Mouse (Mus musculus) hindbrain, embryonic 11.5 days (tissue): Measurements from ENCODE around the gene 5730522E02Rik. TPM values are rescaled to one million over a fixed set of nuclear protein-coding genes. Genes with fewer than 3 reads are reported as not detected.

Experiments used
- ATAC-seq: fragments of 200-750 bp; cut with Nextera tagmentation; 2 replicates; pipeline ENCODE4 v1.8.0; 2017; ENCODE audit warnings: mild to moderate bottlenecking, moderate TSS enrichment, moderate library complexity; ENCODE audit not compliant: low FRiP score
- DNase-seq: peaks from one replicate; pipeline ENCODE4 v3.0.0-alpha.2; 2015; ENCODE audit warnings: low spot score
- H3K27ac ChIP-seq: fragments of 300-500 bp; sonication (generic); 2 replicates; pipeline ENCODE4 v1.5.1; 2014; ENCODE audit warnings: mild to moderate bottlenecking, low read depth, low read length
- H3K27me3 ChIP-seq: fragments of 300-500 bp; sonication (generic); 2 replicates; pipeline ENCODE4 v1.6.1; 2014; ENCODE audit warnings: mild to moderate bottlenecking, low read length, moderate library complexity, mixed read lengths; ENCODE audit not compliant: control insufficient read depth, insufficient read depth
- H3K36me3 ChIP-seq: fragments of 300-500 bp; sonication (generic); 2 replicates; pipeline ENCODE4 v1.6.1; 2014; ENCODE audit warnings: mild to moderate bottlenecking, low read length, moderate library complexity, mixed read lengths; ENCODE audit not compliant: control insufficient read depth, insufficient read depth
- H3K4me1 ChIP-seq: fragments of 300-500 bp; sonication (generic); replicated peaks from 2 replicates; pipeline ENCODE4 v1.6.1; 2014; ENCODE audit warnings: low read length, mixed read lengths; ENCODE audit not compliant: control insufficient read depth, insufficient read depth
- H3K4me2 ChIP-seq: fragments of 300-500 bp; sonication (generic); replicated peaks from 2 replicates; pipeline ENCODE4 v1.6.1; 2014; ENCODE audit warnings: mild to moderate bottlenecking, low read depth, low read length
- H3K4me3 ChIP-seq: fragments of 300-500 bp; sonication (generic); 2 replicates; pipeline ENCODE4 v1.5.1; 2014; ENCODE audit warnings: low read depth, low read length
- H3K9ac ChIP-seq: fragments of 300-500 bp; sonication (generic); 2 replicates; pipeline ENCODE4 v1.6.1; 2014; ENCODE audit warnings: low read depth, low read length
- H3K9me3 ChIP-seq: fragments of 300-500 bp; sonication (generic); 2 replicates; pipeline ENCODE4 v1.6.1; 2016; ENCODE audit warnings: low read length; ENCODE audit not compliant: control insufficient read depth
- WGBS: fragments of 180-500 bp; shearing (Covaris S2); extraction: QIAGEN DNeasy Blood & Tissue Kit; methylation state at CpG from one replicate; pipeline ENCODE4 v1.1.7; 2014; 5-methylcytosine and 5-hydroxymethylcytosine counted together
- polyA plus RNA-seq: library from polyadenylated mRNA; unstranded; fragments of >200 nt; fragmentation: Nextera tagmentation; extraction: Ambion mirVana; gene quantifications from 2 replicates; pipeline ENCODE4 v1.2.1, GENCODE M21; 2014

Gene 5730522E02Rik
- polyA plus RNA-seq, 1 experiment from 2014 or later, result 8.0 TPM

DNA sequence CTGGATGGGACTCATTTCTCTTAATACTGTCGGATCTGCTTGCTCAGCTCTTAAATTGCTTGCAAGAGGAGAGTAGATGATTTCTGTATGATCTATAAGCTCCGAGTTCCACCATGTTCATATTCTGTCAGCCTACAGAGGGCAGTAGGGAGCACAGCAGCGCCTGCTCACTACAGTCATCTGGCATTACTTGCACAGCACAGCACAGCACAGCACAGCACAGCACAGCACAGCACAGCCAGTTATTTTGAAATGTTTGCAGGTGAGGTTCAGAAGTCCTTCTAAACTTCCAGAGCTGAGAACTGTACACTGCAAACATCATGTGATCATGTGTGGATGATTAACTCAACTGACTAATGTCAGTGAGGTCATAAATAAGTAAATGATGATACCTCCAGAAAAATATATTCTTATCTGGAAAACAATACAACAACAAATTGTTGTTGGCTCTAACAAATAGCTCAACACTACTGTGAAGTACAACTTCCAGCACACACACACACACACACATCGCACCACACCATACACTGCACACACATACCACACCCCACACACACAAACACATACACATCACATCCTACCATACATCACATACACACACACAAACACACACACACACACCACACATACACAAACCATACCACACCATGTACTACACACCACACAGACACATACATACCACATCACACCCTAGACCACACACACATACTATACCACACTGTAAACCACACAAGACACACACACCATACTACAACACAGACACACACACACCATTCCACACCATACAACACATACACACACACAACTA is 9.4 kb downstream of the 5730522E02Rik start:
- H3K36me3 ChIP-seq, result no peaks in the 10 kb centered on the region
- DNase-seq, result peak; percentile 70
- WGBS, result 58% methylated on average over 4 of the region's 4 CpGs
- no peaks in the 10 kb centered on the region for H3K27me3 ChIP-seq
- H3K9me3 ChIP-seq, result no peaks in the 10 kb centered on the region
- ATAC-seq, result peak; percentile 67
- no peak overlapping the region for H3K27ac ChIP-seq
- H3K4me3 ChIP-seq, result no peak overlapping the region
- no peak overlapping the region for H3K4me2 ChIP-seq
- no peaks in the 10 kb centered on the region for H3K4me1 ChIP-seq
- no peak overlapping the region for H3K9ac ChIP-seq

DNA sequence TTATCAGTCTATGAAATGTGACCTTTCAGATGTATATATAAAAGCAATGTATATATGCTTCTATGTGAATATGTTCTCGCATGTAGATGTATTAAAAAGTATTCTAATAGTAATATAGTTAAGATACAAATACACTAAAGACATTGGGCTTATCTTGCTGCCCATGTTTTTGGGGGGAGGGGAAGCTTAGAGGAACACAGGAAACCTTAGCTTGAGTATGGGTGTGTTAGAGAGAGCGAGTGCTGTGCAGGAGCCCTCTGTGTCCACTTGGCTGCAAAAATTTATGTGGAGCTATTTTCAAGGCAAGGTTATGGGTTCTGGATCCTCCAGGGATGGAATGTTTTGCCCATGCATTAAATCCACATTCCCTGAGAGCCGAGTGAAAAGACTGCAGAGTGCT is 15.1 kb downstream of the 5730522E02Rik start:
- H3K36me3 ChIP-seq, result no peaks in the 10 kb centered on the region
- no peak overlapping the region for H3K9ac ChIP-seq
- no peak overlapping the region for H3K27ac ChIP-seq
- DNase-seq (no peak), ATAC-seq (no peak)
- no peak overlapping the region for H3K4me3 ChIP-seq
- H3K4me1 ChIP-seq, result no peaks in the 10 kb centered on the region
- no peak overlapping the region for H3K4me2 ChIP-seq
- 82% methylated on average over 3 of the region's 3 CpGs for WGBS
- no peaks in the 10 kb centered on the region for H3K27me3 ChIP-seq
- no peaks in the 10 kb centered on the region for H3K9me3 ChIP-seq

DNA sequence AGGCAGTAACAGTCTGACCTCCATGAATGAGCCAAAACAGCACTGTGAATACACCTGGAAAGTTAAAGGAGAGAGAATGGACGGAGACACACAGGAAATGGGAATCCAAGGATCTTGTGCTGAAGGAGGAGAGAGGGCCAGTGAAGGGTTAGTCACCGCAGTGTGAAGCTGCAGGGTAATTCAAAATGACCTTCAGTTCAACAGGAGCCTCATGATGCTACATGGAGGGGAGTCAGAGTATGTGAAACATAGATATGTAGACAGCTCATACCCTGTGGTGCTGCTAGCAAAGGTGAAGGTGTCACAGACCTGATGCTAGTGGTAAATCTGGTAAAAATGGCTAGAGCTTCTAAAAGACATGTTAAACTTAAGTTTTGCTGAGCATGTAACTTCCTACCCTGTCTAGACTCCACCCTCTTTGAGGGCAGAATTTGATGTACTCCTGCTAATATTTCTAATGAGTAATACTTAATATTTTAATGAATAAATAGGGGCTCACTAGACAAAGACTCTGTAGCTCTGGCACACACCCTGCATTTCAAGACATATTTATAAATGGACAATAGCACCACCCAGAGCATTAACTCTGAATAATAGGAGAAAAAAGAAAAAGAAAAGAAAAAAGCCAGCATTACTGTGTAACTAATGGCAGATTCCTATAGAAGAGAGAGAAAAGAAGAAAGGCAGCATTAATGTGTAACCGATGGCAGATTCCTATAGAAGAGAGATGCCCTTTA is 23.2 kb downstream of the 5730522E02Rik start:
- Histone ChIP-seq H3K4me1 (no peaks in the 10 kb centered on the region), H3K4me2 (no peak overlapping the region), H3K4me3 (no peak overlapping the region), H3K27ac (no peak overlapping the region), H3K9me3 (no peaks in the 10 kb centered on the region), H3K9ac (no peak overlapping the region), H3K36me3 (no peaks in the 10 kb centered on the region), H3K27me3 (no peaks in the 10 kb centered on the region)
- no peak for ATAC-seq
- no peak for DNase-seq
- 78% methylated on average over 3 of the region's 3 CpGs for WGBS

DNA sequence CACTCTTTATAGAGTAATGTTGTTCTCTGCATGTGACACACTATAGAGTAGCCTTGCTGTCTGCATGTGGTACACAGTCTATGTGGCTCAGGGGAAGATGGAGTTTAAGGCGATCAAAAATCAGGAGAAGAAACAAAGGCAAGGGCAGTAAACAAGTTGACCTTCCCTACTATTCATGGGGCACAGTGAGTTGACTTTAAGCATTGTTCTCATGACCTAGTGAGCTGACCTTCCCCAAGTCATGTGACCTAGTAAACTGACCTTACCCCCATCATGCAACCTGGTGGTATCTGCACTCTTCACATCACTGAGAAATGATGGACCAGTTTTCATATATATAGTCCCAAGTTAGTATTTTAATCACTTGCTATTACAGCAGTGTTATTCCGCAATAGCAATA is 40.0 kb downstream of the 5730522E02Rik start:
- no peak overlapping the region for H3K4me3 ChIP-seq
- no peak overlapping the region for H3K27ac ChIP-seq
- H3K36me3 ChIP-seq, result no peaks in the 10 kb centered on the region
- no peaks in the 10 kb centered on the region for H3K27me3 ChIP-seq
- ATAC-seq, result no peak
- H3K9me3 ChIP-seq, result no peaks in the 10 kb centered on the region
- WGBS, result 84% methylated on average over 2 of the region's 2 CpGs
- no peaks in the 10 kb centered on the region for H3K4me1 ChIP-seq
- no peak overlapping the region for H3K9ac ChIP-seq
- DNase-seq, result no peak
- no peak overlapping the region for H3K4me2 ChIP-seq

DNA sequence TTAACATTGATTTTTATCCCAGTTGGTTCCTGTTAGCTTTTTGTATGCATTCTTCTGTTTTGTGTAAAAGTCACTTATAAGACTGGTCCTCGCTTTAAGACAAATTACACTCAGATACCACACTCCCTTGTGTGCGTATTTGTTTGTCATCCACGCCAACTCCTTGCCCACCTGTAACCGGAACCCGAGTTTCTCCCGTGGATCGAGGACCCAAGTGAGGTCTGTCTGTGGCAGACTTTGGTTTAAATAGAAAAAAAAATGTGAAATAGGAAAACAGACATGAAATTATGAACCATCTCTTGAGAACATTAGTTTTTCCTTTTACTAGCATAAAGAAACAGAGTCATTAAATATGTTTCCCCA is 43.0 kb downstream of the 5730522E02Rik start:
- no peaks in the 10 kb centered on the region for H3K9me3 ChIP-seq
- no peak overlapping the region for H3K9ac ChIP-seq
- no peak overlapping the region for H3K4me3 ChIP-seq
- H3K36me3 ChIP-seq, result no peaks in the 10 kb centered on the region
- WGBS, result 89% methylated on average over 7 of the region's 7 CpGs
- H3K4me2 ChIP-seq, result no peak overlapping the region
- no peaks in the 10 kb centered on the region for H3K4me1 ChIP-seq
- DNase-seq (no peak), ATAC-seq (no peak)
- no peak overlapping the region for H3K27ac ChIP-seq
- no peaks in the 10 kb centered on the region for H3K27me3 ChIP-seq

DNA sequence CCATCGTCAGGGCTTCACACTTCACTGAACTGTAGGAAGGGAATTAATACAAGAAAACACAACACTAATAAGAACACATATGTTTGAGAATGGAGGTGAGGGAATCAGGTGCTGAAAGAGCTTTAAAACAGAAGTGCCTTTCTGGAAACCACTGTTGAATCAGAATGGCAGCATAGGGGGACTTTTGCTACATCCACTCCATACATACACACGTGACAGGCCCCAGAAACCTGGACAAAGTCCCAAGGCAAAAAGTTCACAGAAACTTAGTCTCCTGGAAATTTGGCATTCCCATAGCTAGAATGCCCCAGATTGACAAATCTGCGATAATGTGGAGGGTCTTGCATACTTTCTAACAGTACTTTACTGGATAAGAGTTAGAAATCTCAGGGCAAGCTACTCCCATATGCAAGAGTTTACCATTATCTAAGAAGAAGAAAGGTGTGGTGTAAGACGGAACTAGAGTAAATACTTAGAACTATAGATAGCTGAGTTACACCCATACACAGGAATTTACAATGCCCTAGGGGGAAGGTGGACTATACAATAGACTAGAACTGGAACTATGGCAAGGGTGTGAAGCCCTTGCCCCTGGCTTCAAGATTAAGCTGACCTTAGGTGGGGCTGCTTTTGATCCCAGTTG is 43.5 kb downstream of the 5730522E02Rik start:
- H3K4me1 ChIP-seq, result no peaks in the 10 kb centered on the region
- no peak overlapping the region for H3K9ac ChIP-seq
- ATAC-seq, result no peak
- no peaks in the 10 kb centered on the region for H3K36me3 ChIP-seq
- H3K27me3 ChIP-seq, result no peaks in the 10 kb centered on the region
- no peak overlapping the region for H3K4me3 ChIP-seq
- no peaks in the 10 kb centered on the region for H3K9me3 ChIP-seq
- no peak for DNase-seq
- H3K27ac ChIP-seq, result no peak overlapping the region
- no peak overlapping the region for H3K4me2 ChIP-seq
- 82% methylated on average over 4 of the region's 4 CpGs for WGBS

DNA sequence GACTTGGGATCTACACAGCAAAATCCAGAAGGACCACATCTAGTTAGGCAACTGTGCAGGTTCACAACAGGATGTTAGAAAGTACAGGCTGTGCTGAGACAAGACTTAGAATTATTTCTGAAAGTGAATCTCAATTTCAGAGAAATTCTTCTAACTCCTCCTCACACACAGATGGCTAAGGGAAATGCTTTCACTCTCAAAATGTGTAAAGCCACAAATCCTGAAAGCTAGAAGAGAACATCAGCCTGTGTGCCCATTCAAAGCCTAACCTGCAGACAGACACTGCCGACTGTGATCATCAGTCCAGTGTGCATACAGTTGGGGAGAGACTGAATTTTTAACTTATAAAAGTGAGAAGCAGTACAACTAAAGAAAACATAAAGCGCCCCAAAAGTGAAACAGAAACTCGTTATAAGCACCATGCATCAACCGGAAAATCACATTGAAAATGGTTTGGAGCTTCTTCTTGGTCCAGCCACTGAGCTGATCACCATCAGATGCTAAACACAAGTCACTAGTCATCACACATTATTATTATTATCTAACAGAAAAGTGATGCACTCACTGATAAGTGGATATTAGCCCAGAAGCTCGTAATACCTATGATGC is 45.8 kb downstream of the 5730522E02Rik start:
- DNase-seq (no peak), ATAC-seq (no peak)
- Histone ChIP-seq H3K4me1 (no peaks in the 10 kb centered on the region), H3K4me3 (no peak overlapping the region), H3K9ac (no peak overlapping the region), H3K4me2 (no peak overlapping the region), H3K27ac (no peak overlapping the region), H3K27me3 (no peaks in the 10 kb centered on the region), H3K9me3 (no peaks in the 10 kb centered on the region), H3K36me3 (no peaks in the 10 kb centered on the region)
- 90% methylated on average over 5 of the region's 5 CpGs for WGBS

DNA sequence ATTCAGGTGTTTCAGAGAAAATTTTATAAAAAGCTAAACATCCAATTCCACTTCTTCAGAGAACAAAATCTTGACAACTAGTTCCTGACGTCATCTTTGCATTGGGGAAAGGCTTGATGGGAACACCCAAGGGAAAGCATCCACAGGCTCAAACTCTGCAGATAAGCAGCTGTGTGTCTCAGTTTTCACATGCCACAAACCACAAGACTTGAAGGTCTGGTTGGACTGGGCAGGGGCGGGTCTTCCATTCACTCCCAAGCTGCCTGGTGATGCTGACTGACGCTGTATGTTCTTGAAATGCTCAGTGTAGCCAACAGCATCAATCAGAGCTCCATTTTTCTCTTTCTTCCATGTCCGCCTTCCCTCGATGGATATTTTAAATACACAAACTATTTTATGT is 49.2 kb downstream of the 5730522E02Rik start:
- DNase-seq (no peak), ATAC-seq (no peak)
- H3K9me3 ChIP-seq, result no peaks in the 10 kb centered on the region
- H3K4me2 ChIP-seq, result no peak overlapping the region
- no peak overlapping the region for H3K27ac ChIP-seq
- H3K27me3 ChIP-seq, result no peaks in the 10 kb centered on the region
- H3K36me3 ChIP-seq, result no peaks in the 10 kb centered on the region
- no peaks in the 10 kb centered on the region for H3K4me1 ChIP-seq
- WGBS, result 83% methylated on average over 5 of the region's 5 CpGs
- H3K4me3 ChIP-seq, result no peak overlapping the region
- no peak overlapping the region for H3K9ac ChIP-seq
